Mouse (Mus musculus) liver, postnatal 0 days (tissue): ENCODE measurements around the gene Tbc1d14.

Experiments used
- CTCF ChIP-seq: sonication (generic); IDR thresholded peaks from 2 replicates; pipeline ENCODE4 v1.5.1; 2016; ENCODE audit warnings: antibody characterized with exemption, low read depth
- EP300 ChIP-seq: IDR thresholded peaks from 2 replicates; pipeline ENCODE4 v1.6.1; 2016; ENCODE audit warnings: antibody characterized with exemption, low read depth, mild to moderate bottlenecking

DNA sequence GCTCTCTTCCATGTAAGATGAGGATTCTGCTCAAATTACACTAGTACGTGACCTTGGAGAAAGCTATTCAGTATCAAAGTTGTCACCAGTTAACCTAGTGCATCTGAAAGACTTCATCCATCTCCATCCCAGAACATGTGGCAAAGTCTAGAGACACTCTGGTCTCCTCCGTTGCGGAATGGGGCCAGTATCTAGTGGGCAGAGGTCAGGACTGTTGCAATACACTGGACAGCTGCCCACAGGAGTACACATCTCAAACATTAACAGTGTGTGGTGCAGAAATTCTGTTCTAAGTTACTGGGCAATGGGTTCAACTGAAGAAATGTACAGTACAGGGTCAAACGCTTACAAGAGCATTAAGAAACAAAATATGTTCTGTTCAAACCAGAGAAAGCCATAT lies 25.0 kb downstream of the Tbc1d14 start:
- no peak for TF ChIP-seq CTCF
- TF ChIP-seq EP300, result peak; percentile 64; the same call in 1 of the 2 replicates
